Mouse (Mus musculus): Measurements from ENCODE around the gene Evc2. TPM values are rescaled to one million over a fixed set of nuclear protein-coding genes. Genes with fewer than 3 reads are reported as not detected.

Evc2 gene
- polyA plus RNA-seq, 1 experiment from 2014 or later, result 4.7 TPM

- no peaks in the 10 kb centered on the region for H3K36me3 ChIP-seq (ENCODE audit: insufficient read depth, low read length)
- TF ChIP-seq EP300 (IDR thresholded peaks at IDR 0.05), result no peak
- TF ChIP-seq CTCF (IDR thresholded peaks at IDR 0.05), result no peak
- no peaks in the 10 kb centered on the region for H3K9me3 ChIP-seq (ENCODE audit: low read length)
- no peaks in the 10 kb centered on the region for H3K4me1 ChIP-seq (ENCODE audit: insufficient read depth, low read depth, low read length)
- H3K4me3 ChIP-seq (ENCODE audit: low read depth, low read length), result no peak overlapping the region
- WGBS, result 75% methylated on average over 4 of the region's 4 CpGs
- no peak overlapping the region for H3K27ac ChIP-seq (ENCODE audit: low read length)
- DNase-seq (ENCODE audit: low spot score) (no peak), ATAC-seq (no peak)
- H3K27me3 ChIP-seq (replicated peaks; ENCODE audit: insufficient read depth, low read length), result no peaks in the 10 kb centered on the region
- H3K4me2 ChIP-seq (replicated peaks; ENCODE audit: low read depth, low read length), result no peak overlapping the region
- H3K9ac ChIP-seq (replicated peaks; ENCODE audit: low read depth), result no peak overlapping the region
Observed at GRCm38 (mm10) chr5:37471584-37471983, 133.3 kb downstream of the Evc2 start.

- Histone ChIP-seq H3K9ac (replicated peaks; ENCODE audit: low read depth) (no peak overlapping the region), H3K36me3 (ENCODE audit: insufficient read depth, low read length) (no peaks in the 10 kb centered on the region), H3K4me1 (ENCODE audit: insufficient read depth, low read depth, low read length) (no peaks in the 10 kb centered on the region), H3K9me3 (ENCODE audit: low read length) (no peaks in the 10 kb centered on the region), H3K27ac (ENCODE audit: low read length) (no peak overlapping the region), H3K4me3 (ENCODE audit: low read depth, low read length) (no peak overlapping the region), H3K27me3 (replicated peaks; ENCODE audit: insufficient read depth, low read length) (no peaks in the 10 kb centered on the region), H3K4me2 (replicated peaks; ENCODE audit: low read depth, low read length) (no peak overlapping the region)
- TF ChIP-seq EP300 (IDR thresholded peaks at IDR 0.05), result no peak
- no peak for TF ChIP-seq CTCF (IDR thresholded peaks at IDR 0.05)
- DNase-seq (ENCODE audit: low spot score) (no peak), ATAC-seq (no peak)
- 45% methylated on average over 3 of the region's 3 CpGs for WGBS
Observed at GRCm38 (mm10) chr5:37472025-37472608, 133.8 kb downstream of the Evc2 start.

Other genes with a start within 250 kb of the Evc2 start
- 1.2 and 1.4 TPM in 2 replicates for gene Crmp1, start 96.6 kb upstream of the Evc2 start, polyA plus RNA-seq (2015; fragmentation: Nextera tagmentation; extraction: Ambion mirVana)
- 2.2 and 3.2 TPM in 2 replicates for gene Evc, start 1.6 kb upstream of the Evc2 start, polyA plus RNA-seq (2015; fragmentation: Nextera tagmentation; extraction: Ambion mirVana)